In the genomic region with DNA sequence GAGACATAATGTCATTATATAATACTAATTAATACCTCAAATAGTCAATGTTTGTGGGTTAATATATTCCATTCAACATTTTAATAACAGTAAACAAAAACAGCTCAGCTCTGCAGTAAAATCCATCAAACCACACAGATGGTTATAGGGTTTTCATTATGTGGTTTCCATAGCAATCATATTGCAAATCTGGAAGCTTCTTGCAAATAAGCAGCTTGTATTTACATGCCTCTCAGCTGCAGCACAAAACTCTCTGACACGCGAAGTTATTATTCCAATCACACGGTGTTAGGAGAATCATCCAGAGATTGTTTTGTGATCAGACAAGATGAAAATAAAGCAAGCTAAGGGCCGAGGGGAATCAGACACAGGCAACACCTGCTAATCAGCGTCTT, we compare ENCODE assay signal across 23 mouse cellular contexts.
DNase-seq lines count a peak whose midpoint lies in the region; ATAC-seq lines count a peak whose summit lies in the region.
"Had no signal": no experiment of that assay in that cellular context is flagged by ENCODE, and none has a peak within 500 bp of the region (broad histone marks: within the 10 kb centered on the region; RNA-seq: fewer than 3 reads in every experiment).

No protein-coding gene starts in this region.

- H3K4me3 ChIP-seq in forebrain, embryonic 15.5 days = no peak overlapping the region
- no peak overlapping the region for H3K4me3 ChIP-seq in forebrain, embryonic 10.5 days
- H3K4me3 ChIP-seq in hindbrain, embryonic 16.5 days (ENCODE audit: low read length) = no peak overlapping the region
- H3K4me3 ChIP-seq: heart, embryonic 13.5 days; limb, embryonic 12.5 days; liver, embryonic 12.5 days; lung, embryonic 15.5 days had no signal

- H3K27me3 ChIP-seq in forebrain, embryonic 15.5 days = no peaks in the 10 kb centered on the region
- H3K27me3 ChIP-seq in forebrain, embryonic 10.5 days (ENCODE audit: poor library complexity, severe bottlenecking) = peaks cover 35% of the 10 kb centered on the region
- H3K27me3 ChIP-seq in hindbrain, embryonic 16.5 days (replicated peaks; ENCODE audit: control insufficient read depth, insufficient read depth, low read length) = no peaks in the 10 kb centered on the region
- H3K27me3 ChIP-seq: heart, embryonic 13.5 days; liver, embryonic 12.5 days; lung, embryonic 15.5 days had no signal

- ATAC-seq in forebrain, embryonic 15.5 days (replicated peaks) = peak; percentile 89
- ATAC-seq in hindbrain, embryonic 16.5 days = 0 out of 2 replicates have a peak, but pooled peaks have one; percentile 45
- ATAC-seq: activated CD4-positive, CD25-positive, alpha-beta regulatory T cell, adult 4 months; liver, embryonic 12.5 days had no signal

- DNase-seq in forebrain, embryonic 10.5 days (ENCODE audit: extremely low spot score, low spot score) = no peak
- DNase-seq in layer of hippocampus, adult 9-10 months (ENCODE audit: low spot score) = peak; percentile 25
- no peak for DNase-seq in layer of hippocampus, postnatal 25 days (ENCODE audit: extremely low spot score in 1 of 2, low spot score in 1 of 2)
- DNase-seq in brain, adult 2 months (ENCODE audit: low read depth, low spot score) = peak; percentile 51
- DNase-seq in urinary bladder, postnatal 25 days (ENCODE audit: low spot score) = no peak
- DNase-seq in kidney, adult 11 months = no peak
- DNase-seq: adrenal gland, postnatal 14 days; cerebellum, adult 18-20 months; cerebellum, postnatal 25 days; gastrocnemius, postnatal 10 days; heart, adult 18-20 months; kidney, adult 9 months; kidney, postnatal 36 days; lung, postnatal 4 days; retina, postnatal 1 day had no signal

- peak overlapping the region; percentile 86 for H3K27ac ChIP-seq in forebrain, embryonic 15.5 days (replicated peaks)
- H3K27ac ChIP-seq in forebrain, embryonic 10.5 days = no peak overlapping the region
- H3K27ac ChIP-seq in hindbrain, embryonic 16.5 days (ENCODE audit: low read depth, low read length) = 0 out of 2 replicates have a peak overlapping the region, but pooled peaks have one; percentile 23
- H3K27ac ChIP-seq: limb, embryonic 12.5 days; liver, embryonic 12.5 days had no signal

- no peak overlapping the region for H3K9ac ChIP-seq in forebrain, embryonic 15.5 days (replicated peaks)
- no peak overlapping the region for H3K9ac ChIP-seq in hindbrain, embryonic 16.5 days (ENCODE audit: low read depth, low read length)
- H3K9ac ChIP-seq: heart, embryonic 13.5 days; limb, embryonic 12.5 days; liver, embryonic 12.5 days; lung, embryonic 15.5 days had no signal

- 37% methylated on average over 5 of the region's 5 CpGs for WGBS in forebrain, embryonic 15.5 days
- 93% methylated on average over 5 of the region's 5 CpGs for WGBS in forebrain, embryonic 10.5 days
- 37% methylated on average over 5 of the region's 5 CpGs for WGBS in hindbrain, embryonic 16.5 days

- peaks cover 29% of the 10 kb centered on the region for H3K4me1 ChIP-seq in forebrain, embryonic 15.5 days
- peaks cover 6% of the 10 kb centered on the region; the same call in 1 of the 2 replicates for H3K4me1 ChIP-seq in forebrain, embryonic 10.5 days
- peaks cover 7% of the 10 kb centered on the region for H3K4me1 ChIP-seq in hindbrain, embryonic 16.5 days (ENCODE audit: control insufficient read depth, insufficient read depth, low read depth, low read length)

- H3K4me2 ChIP-seq in forebrain, embryonic 15.5 days (replicated peaks) = 0 out of 2 replicates have a peak overlapping the region, but pooled peaks have one; percentile 20
- H3K4me2 ChIP-seq in hindbrain, embryonic 16.5 days (ENCODE audit: low read length) = no peak overlapping the region
- H3K4me2 ChIP-seq: heart, embryonic 13.5 days; limb, embryonic 12.5 days; liver, embryonic 12.5 days; lung, embryonic 15.5 days had no signal

- H3K36me3 ChIP-seq in forebrain, embryonic 15.5 days = no peaks in the 10 kb centered on the region
- H3K36me3 ChIP-seq in forebrain, embryonic 10.5 days (replicated peaks) = no peaks in the 10 kb centered on the region
- no peaks in the 10 kb centered on the region for H3K36me3 ChIP-seq in hindbrain, embryonic 16.5 days (ENCODE audit: control insufficient read depth, insufficient read depth, low read length)
- H3K36me3 ChIP-seq: heart, embryonic 13.5 days; limb, embryonic 12.5 days; liver, embryonic 12.5 days; lung, embryonic 15.5 days had no signal

- H3K9me3 ChIP-seq in forebrain, embryonic 15.5 days = no peaks in the 10 kb centered on the region
- H3K9me3 ChIP-seq in forebrain, embryonic 10.5 days = no peaks in the 10 kb centered on the region
- no peaks in the 10 kb centered on the region for H3K9me3 ChIP-seq in hindbrain, embryonic 16.5 days (ENCODE audit: control insufficient read depth, low read length)
- H3K9me3 ChIP-seq: G1E; heart, embryonic 13.5 days; limb, embryonic 12.5 days; liver, embryonic 12.5 days; lung, embryonic 15.5 days had no signal

Comparison
In these comparisons a context has a peak if more than half of its experiments do, and no peak if none do; other contexts are left out.
1. DNase-seq: peak in layer of hippocampus, adult 9-10 months (single experiment) and brain, adult 2 months (single experiment); none in forebrain, embryonic 10.5 days (single experiment), layer of hippocampus, postnatal 25 days (0 of 2), urinary bladder, postnatal 25 days (single experiment) and kidney, adult 11 months (single experiment).